Mouse (Mus musculus) layer of hippocampus, adult 9-11 months (tissue): ENCODE measurements at regions not wholly inside any gene's neighbourhood (a gene's known extent, or its start where the extent isn't known, plus 50 kb on each side); places are given as distances from the start of the nearest gene placed in this dataset.

Experiments used
- DNase-seq: peaks from one replicate; pipeline ENCODE4 v3.0.0; 2022

- DNase-seq = peak; percentile 36
Measured at GRCm38 (mm10) chr15:88490316-88491090, 109.6 kb upstream of the Zdhhc25 start.

GRCm38 (mm10) chr15:88491091-88491366 lies 109.1 kb upstream of the Zdhhc25 start:
- DNase-seq = no peak

- DNase-seq = no peak
Measured at GRCm38 (mm10) chr15:88497957-88498356, 102.1 kb upstream of the Zdhhc25 start.

- peak; percentile 28 for DNase-seq
Measured at GRCm38 (mm10) chr15:88502311-88502710, 97.8 kb upstream of the Zdhhc25 start.

- DNase-seq = no peak
Measured at GRCm38 (mm10) chr15:88503896-88504295, 96.2 kb upstream of the Zdhhc25 start.

GRCm38 (mm10) chr15:88505491-88506119 lies 94.5 kb upstream of the Zdhhc25 start:
- no peak for DNase-seq

GRCm38 (mm10) chr15:88507886-88508285 lies 92.2 kb upstream of the Zdhhc25 start:
- no peak for DNase-seq

GRCm38 (mm10) chr15:88508971-88509370 lies 91.1 kb upstream of the Zdhhc25 start:
- peak; percentile 56 for DNase-seq

GRCm38 (mm10) chr15:88509626-88510025 lies 90.5 kb upstream of the Zdhhc25 start:
- DNase-seq = peak; percentile 56

- DNase-seq = no peak
Measured at GRCm38 (mm10) chr15:88514091-88514490, 86.0 kb upstream of the Zdhhc25 start.

- DNase-seq = no peak
Measured at GRCm38 (mm10) chr15:88531218-88531617, 68.9 kb upstream of the Zdhhc25 start.

GRCm38 (mm10) chr15:88532008-88532407 lies 68.1 kb upstream of the Zdhhc25 start:
- DNase-seq = no peak

GRCm38 (mm10) chr15:88533354-88533753 lies 66.7 kb upstream of the Zdhhc25 start:
- DNase-seq = no peak

- DNase-seq = no peak
Measured at GRCm38 (mm10) chr15:88535516-88535915, 64.6 kb upstream of the Zdhhc25 start.

- no peak for DNase-seq
Measured at GRCm38 (mm10) chr15:88537190-88537589, 62.9 kb upstream of the Zdhhc25 start.

- DNase-seq = no peak
Measured at GRCm38 (mm10) chr15:88542567-88542966, 57.5 kb upstream of the Zdhhc25 start.

- no peak for DNase-seq
Measured at GRCm38 (mm10) chr15:88544216-88544615, 55.9 kb upstream of the Zdhhc25 start.

GRCm38 (mm10) chr15:88548261-88548660 lies 51.8 kb upstream of the Zdhhc25 start:
- no peak for DNase-seq
